33 mouse cellular contexts compared by ENCODE assay signal in the genomic region with DNA sequence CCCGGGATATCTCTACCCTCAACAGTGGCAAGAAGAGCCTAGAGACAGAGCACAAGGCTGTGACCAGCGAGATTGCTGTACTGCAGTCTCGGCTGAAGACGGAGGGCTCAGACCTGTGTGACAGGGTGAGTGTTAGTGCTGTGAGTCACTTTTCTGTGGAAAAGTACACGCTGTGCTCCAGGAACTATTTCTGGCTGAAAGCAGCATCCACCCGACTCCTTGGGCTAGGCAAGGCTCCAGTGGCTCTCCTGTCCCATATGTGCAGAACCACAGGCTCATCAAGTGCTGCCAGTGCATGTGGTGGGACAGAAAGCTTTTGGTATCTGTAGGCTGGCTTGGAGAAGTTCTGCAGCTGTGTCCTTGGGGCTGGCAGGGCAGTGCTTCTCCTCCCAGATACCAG. TPM values are rescaled to one million over a fixed set of nuclear protein-coding genes. Genes with fewer than 3 reads are reported as not detected.
DNase-seq lines count a peak whose midpoint lies in the region; ATAC-seq and TF ChIP-seq lines count a peak whose summit lies in the region.
"Had no signal": no experiment of that assay in that cellular context is flagged by ENCODE, and none has a peak within 500 bp of the region (broad histone marks: within the 10 kb centered on the region; RNA-seq: fewer than 3 reads in every experiment).

No protein-coding gene starts in this region.

- no peak for DNase-seq in frontal cortex, postnatal 14 days (ENCODE audit: low spot score in 2 of 2)
- DNase-seq in layer of hippocampus, adult 11-12 months (ENCODE audit: low spot score), result peak; percentile 21
- no peak for DNase-seq in layer of hippocampus, adult 2 months (ENCODE audit: low spot score in 2 of 2)
- DNase-seq in midbrain, embryonic 11.5 days (ENCODE audit: low spot score, missing footprints), result peak; percentile 17
- no peak for DNase-seq in midbrain, embryonic 14.5 days
- peak; percentile 57 for DNase-seq in telencephalon, adult 2 months (ENCODE audit: low read depth, low spot score)
- DNase-seq: adrenal gland, postnatal 14 days; cerebellum, adult 11-12 months; cerebellum, adult 9-11 months; gastrocnemius, postnatal 25 days; heart, adult 11 months; kidney, adult 2 months; kidney, postnatal 36 days; lung, embryonic 14.5 days; lung, postnatal 14 days; right cerebral cortex, postnatal 14 days; thymus, adult 2 months; thymus, postnatal 36 days had no signal

- WGBS in midbrain, embryonic 11.5 days, result 96% methylated on average over 6 of the region's 6 CpGs
- WGBS in midbrain, embryonic 14.5 days, result 94% methylated on average over 6 of the region's 6 CpGs
- 94% methylated on average over 6 of the region's 6 CpGs for WGBS in intestine, embryonic 15.5 days

- TF ChIP-seq CTCF in layer of hippocampus, adult 2 months (conservative IDR thresholded peaks at IDR 0.05), result no peak

- no peaks in the 10 kb centered on the region; the same call in 1 of the 2 replicates for H3K4me1 ChIP-seq in midbrain, embryonic 11.5 days (ENCODE audit: control insufficient read depth, insufficient read depth, low read length)
- H3K4me1 ChIP-seq in midbrain, embryonic 14.5 days (ENCODE audit: control insufficient read depth, insufficient read depth, low read length), result peaks cover 11% of the 10 kb centered on the region
- H3K4me1 ChIP-seq in intestine, embryonic 15.5 days (replicated peaks), result peaks cover 3% of the 10 kb centered on the region; the same call in 1 of the 2 replicates

- peak; percentile 58 for ATAC-seq in frontal cortex, adult (ENCODE audit: low TSS enrichment)
- ATAC-seq in midbrain, embryonic 11.5 days (ENCODE audit: low FRiP score), result no peak
- no peak for ATAC-seq in midbrain, embryonic 14.5 days (ENCODE audit: low FRiP score, low TSS enrichment)
- ATAC-seq in intestine, embryonic 15.5 days, result no peak
- ATAC-seq: forebrain, embryonic 15.5 days; hindbrain, embryonic 16.5 days had no signal

- H3K27me3 ChIP-seq in midbrain, embryonic 11.5 days (ENCODE audit: control insufficient read depth, insufficient read depth, low read length), result no peaks in the 10 kb centered on the region
- H3K27me3 ChIP-seq in midbrain, embryonic 14.5 days (ENCODE audit: control insufficient read depth, insufficient read depth, low read length), result no peaks in the 10 kb centered on the region
- no peaks in the 10 kb centered on the region for H3K27me3 ChIP-seq in intestine, embryonic 15.5 days (replicated peaks)
- H3K27me3 ChIP-seq: embryonic facial prominence, embryonic 13.5 days; forebrain, embryonic 15.5 days; heart, embryonic 15.5 days; limb, embryonic 12.5 days; liver, embryonic 15.5 days; neural tube, embryonic 12.5 days; stomach, embryonic 15.5 days had no signal

- H3K4me2 ChIP-seq in midbrain, embryonic 11.5 days, result no peak overlapping the region
- H3K4me2 ChIP-seq in midbrain, embryonic 14.5 days (ENCODE audit: low read length), result no peak overlapping the region
- no peak overlapping the region for H3K4me2 ChIP-seq in intestine, embryonic 15.5 days (replicated peaks)
- H3K4me2 ChIP-seq: embryonic facial prominence, embryonic 13.5 days; forebrain, embryonic 15.5 days; heart, embryonic 15.5 days; limb, embryonic 12.5 days; liver, embryonic 15.5 days; lung, embryonic 14.5 days; neural tube, embryonic 12.5 days; stomach, embryonic 15.5 days had no signal

- no peaks in the 10 kb centered on the region for H3K9me3 ChIP-seq in midbrain, embryonic 11.5 days (ENCODE audit: control insufficient read depth, low read length)
- H3K9me3 ChIP-seq in midbrain, embryonic 14.5 days (ENCODE audit: control insufficient read depth, low read length), result no peaks in the 10 kb centered on the region
- H3K9me3 ChIP-seq in intestine, embryonic 15.5 days, result no peaks in the 10 kb centered on the region
- H3K9me3 ChIP-seq: embryonic facial prominence, embryonic 13.5 days; forebrain, embryonic 10.5 days; forebrain, embryonic 15.5 days; G1E; heart, embryonic 10.5 days; heart, embryonic 15.5 days; limb, embryonic 12.5 days; liver, embryonic 15.5 days; midbrain, embryonic 10.5 days; neural tube, embryonic 12.5 days; stomach, embryonic 15.5 days had no signal

- H3K36me3 ChIP-seq in midbrain, embryonic 11.5 days (ENCODE audit: control insufficient read depth, insufficient read depth, low read length), result peaks cover 50% of the 10 kb centered on the region
- H3K36me3 ChIP-seq in midbrain, embryonic 14.5 days (ENCODE audit: control insufficient read depth, insufficient read depth, low read length), result peaks cover 75% of the 10 kb centered on the region
- peaks cover 53% of the 10 kb centered on the region for H3K36me3 ChIP-seq in intestine, embryonic 15.5 days

- H3K9ac ChIP-seq in midbrain, embryonic 11.5 days (ENCODE audit: low read length), result no peak overlapping the region
- H3K9ac ChIP-seq in midbrain, embryonic 14.5 days (replicated peaks; ENCODE audit: low read length), result no peak overlapping the region
- H3K9ac ChIP-seq in intestine, embryonic 15.5 days, result no peak overlapping the region
- H3K9ac ChIP-seq: embryonic facial prominence, embryonic 13.5 days; forebrain, embryonic 15.5 days; heart, embryonic 15.5 days; limb, embryonic 12.5 days; liver, embryonic 15.5 days; lung, embryonic 14.5 days; neural tube, embryonic 12.5 days; stomach, embryonic 15.5 days had no signal

- no peak overlapping the region for H3K27ac ChIP-seq in layer of hippocampus, adult 2 months
- no peak overlapping the region for H3K27ac ChIP-seq in midbrain, embryonic 11.5 days (ENCODE audit: low read depth, low read length)
- no peak overlapping the region for H3K27ac ChIP-seq in midbrain, embryonic 14.5 days (replicated peaks; ENCODE audit: low read depth, low read length)
- H3K27ac ChIP-seq in intestine, embryonic 15.5 days, result no peak overlapping the region
- H3K27ac ChIP-seq: embryonic facial prominence, embryonic 13.5 days; forebrain, embryonic 10.5 days; forebrain, embryonic 15.5 days; heart, embryonic 10.5 days; heart, embryonic 15.5 days; limb, embryonic 12.5 days; liver, embryonic 15.5 days; midbrain, embryonic 10.5 days; neural tube, embryonic 12.5 days; stomach, embryonic 15.5 days had no signal

- no peak overlapping the region for H3K4me3 ChIP-seq in layer of hippocampus, adult 2 months
- no peak overlapping the region for H3K4me3 ChIP-seq in midbrain, embryonic 11.5 days (ENCODE audit: low read depth, low read length)
- H3K4me3 ChIP-seq in midbrain, embryonic 14.5 days (replicated peaks; ENCODE audit: low read depth, low read length), result no peak overlapping the region
- no peak overlapping the region for H3K4me3 ChIP-seq in intestine, embryonic 15.5 days (replicated peaks)
- H3K4me3 ChIP-seq: embryonic facial prominence, embryonic 13.5 days; forebrain, embryonic 10.5 days; forebrain, embryonic 15.5 days; heart, embryonic 10.5 days; heart, embryonic 15.5 days; limb, embryonic 12.5 days; liver, embryonic 15.5 days; midbrain, embryonic 10.5 days; myocyte; neural tube, embryonic 12.5 days; stomach, embryonic 15.5 days had no signal

RNA-seq across cellular contexts. Expression of a gene that starts 17.8 kb away (rescaled TPM):
- 100 to 1,000 TPM; 163 to 174 TPM for total RNA-seq in layer of hippocampus, adult 2 months (2021)
- 267 and 272 TPM in 2 replicates for polyA plus RNA-seq in midbrain, embryonic 11.5 days (2014; fragmentation: Nextera tagmentation; extraction: Ambion mirVana)
- 251 and 290 TPM in 2 replicates for polyA plus RNA-seq in midbrain, embryonic 14.5 days (2014; fragmentation: Nextera tagmentation; extraction: Ambion mirVana)
- 423 and 425 TPM in 2 replicates for polyA plus RNA-seq in intestine, embryonic 15.5 days (2015; fragmentation: Nextera tagmentation; extraction: Ambion mirVana)

RNA-seq across cellular contexts. Expression of a gene that starts 57.0 kb away (rescaled TPM):
- total RNA-seq in layer of hippocampus, adult 2 months (2021), result 100 to 1,000 TPM; 305 to 332 TPM
- polyA plus RNA-seq in midbrain, embryonic 11.5 days (2014; fragmentation: Nextera tagmentation; extraction: Ambion mirVana), result 251 and 267 TPM in 2 replicates
- polyA plus RNA-seq in midbrain, embryonic 14.5 days (2014; fragmentation: Nextera tagmentation; extraction: Ambion mirVana), result 328 and 378 TPM in 2 replicates
- polyA plus RNA-seq in intestine, embryonic 15.5 days (2015; fragmentation: Nextera tagmentation; extraction: Ambion mirVana), result 243 and 244 TPM in 2 replicates

Comparison
In these comparisons a context has a peak if more than half of its experiments do, and no peak if none do; other contexts are left out.
1. DNase-seq: peak in layer of hippocampus, adult 11-12 months (single experiment), midbrain, embryonic 11.5 days (single experiment) and telencephalon, adult 2 months (single experiment); none in frontal cortex, postnatal 14 days (0 of 2), layer of hippocampus, adult 2 months (0 of 2) and midbrain, embryonic 14.5 days (single experiment).